Mouse (Mus musculus) embryo, embryonic 10 days (tissue): ENCODE results near the gene Gipc2.
"Not testable (repeated sequence)": the region's sequence is repeated elsewhere in the genome, so short reads cannot be mapped to it uniquely, and the experiment has no call there.

Experiments
- DNase-seq: peaks from one replicate; pipeline ENCODE4 v3.0.0-alpha.2; 2015; ENCODE audit warnings: low spot score

Gene Gipc2

DNA sequence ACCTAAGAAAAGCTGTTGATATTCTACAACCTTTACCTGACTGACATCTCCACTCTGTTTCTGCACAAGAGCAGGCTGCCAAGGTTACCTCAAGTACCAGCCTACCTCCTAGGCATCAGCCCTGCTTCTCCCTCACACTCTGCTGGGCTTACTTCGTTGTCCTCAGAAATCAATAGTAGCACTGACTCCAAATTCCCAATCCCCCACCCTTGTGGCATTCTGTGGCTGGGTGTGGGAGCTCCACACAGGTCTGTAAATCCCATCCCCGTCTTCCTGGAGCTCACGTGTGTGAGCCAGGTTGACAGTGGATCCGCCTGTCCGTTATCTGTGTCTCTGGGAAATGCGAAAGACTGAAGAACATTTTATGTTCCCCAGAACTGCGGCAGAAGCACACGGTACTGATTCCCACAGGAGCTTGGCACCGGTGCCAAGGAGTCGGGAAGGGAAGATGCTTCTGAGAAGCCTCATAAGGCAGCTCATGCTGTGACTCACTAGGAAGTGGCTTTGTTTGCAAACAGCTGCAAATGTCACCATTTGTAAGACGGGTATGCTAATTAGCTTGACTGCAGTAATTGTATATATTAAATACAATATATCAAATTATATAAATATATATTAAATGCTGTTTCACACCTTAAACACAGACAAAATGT is 10.6 kb downstream of the Gipc2 start:
- DNase-seq = no peak

DNA sequence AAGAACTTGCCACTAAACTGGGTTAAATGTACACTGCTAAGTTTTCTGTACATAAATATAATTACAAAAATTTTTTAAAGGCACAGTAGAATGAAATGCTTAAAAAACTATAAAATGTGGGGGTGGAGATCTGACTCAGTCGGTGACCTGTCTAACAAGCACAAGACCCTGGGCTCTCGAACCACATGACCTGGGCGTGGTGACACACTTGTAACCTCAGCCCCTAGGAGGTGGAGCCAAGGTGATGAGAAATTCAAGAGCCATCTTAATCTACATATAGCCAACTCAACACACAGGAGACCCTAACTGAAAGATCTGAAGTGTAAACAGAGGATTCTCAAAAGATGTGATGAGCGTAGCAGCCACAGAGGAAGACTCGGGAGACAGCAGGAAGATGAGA is 11.9 kb downstream of the Gipc2 start:
- DNase-seq = no peak

GRCm38 (mm10) chr3:152153152-152153551 is 12.9 kb downstream of the Gipc2 start:
- no peak for DNase-seq

DNA sequence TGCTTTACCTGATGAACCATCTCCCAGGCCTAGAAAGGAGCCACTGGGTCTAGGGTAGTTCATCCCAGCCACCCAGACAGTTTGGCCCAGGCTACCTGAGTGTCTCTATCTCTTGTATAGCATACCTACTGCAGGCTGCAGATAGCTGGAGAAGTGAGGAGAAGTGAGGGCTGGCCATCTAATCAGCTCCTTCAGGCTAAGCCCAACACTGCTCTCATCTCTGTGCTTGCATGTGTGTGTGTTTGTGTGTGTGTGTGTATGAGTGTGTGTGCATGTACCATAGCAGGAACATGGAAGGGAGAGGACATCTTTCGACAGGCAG is 13.6 kb downstream of the Gipc2 start:
- DNase-seq = no peak

- DNase-seq = peak; percentile 18
Observed at GRCm38 (mm10) chr3:152151725-152152482, 14.1 kb downstream of the Gipc2 start.

DNA sequence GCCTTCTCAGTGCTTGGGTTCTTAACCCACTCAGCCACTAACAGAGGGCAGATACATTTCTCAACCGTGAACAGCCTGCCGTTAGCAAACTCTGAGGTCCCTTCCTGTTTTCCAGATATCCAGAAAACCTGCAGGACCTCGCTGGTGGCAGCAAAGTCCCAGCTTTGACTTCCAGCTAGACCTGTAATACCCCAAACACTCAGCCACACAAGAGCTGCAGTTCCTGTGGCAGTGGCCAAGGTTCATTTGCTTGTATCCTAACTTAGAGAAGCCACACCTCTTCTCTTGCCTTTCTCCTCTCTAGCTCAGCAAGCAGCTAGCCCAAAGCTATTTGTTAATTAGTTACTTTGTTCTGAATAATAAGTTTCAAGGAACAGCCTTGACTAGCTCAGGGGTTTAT is 16.2 kb downstream of the Gipc2 start:
- no peak for DNase-seq

GRCm38 (mm10) chr3:152149449-152149848 is 16.6 kb downstream of the Gipc2 start:
- DNase-seq = no peak

GRCm38 (mm10) chr3:152147085-152147831 is 18.8 kb downstream of the Gipc2 start:
- no peak for DNase-seq

- DNase-seq = no peak
Observed at GRCm38 (mm10) chr3:152145186-152145585, 20.8 kb downstream of the Gipc2 start.

DNA sequence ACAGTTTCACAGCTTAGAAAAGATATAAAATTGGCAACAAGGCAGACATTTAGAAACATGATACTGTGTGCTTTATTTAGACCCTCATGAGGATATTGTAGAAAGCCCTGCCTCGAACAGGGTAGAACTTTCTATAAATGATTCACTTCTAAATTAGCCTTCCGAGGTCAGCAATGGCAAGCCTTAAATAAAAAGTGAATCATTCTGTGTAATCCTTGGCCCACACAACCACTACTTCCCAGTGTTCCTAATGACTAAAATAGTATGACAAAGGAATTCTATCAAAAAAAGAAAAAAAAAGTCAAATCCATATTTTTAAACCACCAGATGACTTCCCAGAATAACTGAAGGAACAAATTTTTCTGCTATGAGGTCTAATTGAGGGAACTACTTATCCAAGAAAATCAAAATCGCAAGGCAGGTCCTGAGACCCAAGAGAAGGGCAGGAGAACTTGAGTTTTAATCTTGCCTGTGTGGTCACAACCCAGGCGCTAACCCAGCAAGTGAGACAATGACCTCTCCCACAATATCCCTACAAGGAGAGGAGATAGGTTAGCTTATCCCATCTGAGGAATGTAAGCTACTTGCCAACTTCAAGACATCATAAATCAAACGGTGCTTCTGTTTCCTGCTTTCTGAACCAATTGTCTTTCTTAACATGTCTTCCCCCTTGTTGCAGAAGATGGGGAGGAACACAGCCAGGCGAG is 22.9 kb downstream of the Gipc2 start:
- no peak for DNase-seq

DNA sequence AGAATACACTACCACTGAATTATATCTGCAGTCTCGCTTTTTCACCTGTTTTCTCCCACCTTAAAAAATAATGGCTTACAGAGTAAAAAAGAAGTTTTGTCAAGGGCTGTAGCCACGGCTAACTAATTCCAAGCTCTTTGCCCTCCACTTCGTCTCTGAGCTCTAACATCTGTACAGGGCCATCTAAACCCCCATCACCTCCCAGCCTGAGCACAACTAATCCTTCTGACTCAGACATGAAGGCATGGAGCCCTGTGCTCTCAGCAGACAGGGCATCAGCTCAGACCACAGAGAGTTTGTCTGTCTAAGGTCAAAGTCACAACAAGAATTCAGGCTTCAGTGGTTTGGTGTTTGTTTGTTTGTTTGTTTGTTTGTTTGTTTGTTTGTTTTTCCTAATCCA is 23.9 kb downstream of the Gipc2 start:
- DNase-seq = no peak

DNA sequence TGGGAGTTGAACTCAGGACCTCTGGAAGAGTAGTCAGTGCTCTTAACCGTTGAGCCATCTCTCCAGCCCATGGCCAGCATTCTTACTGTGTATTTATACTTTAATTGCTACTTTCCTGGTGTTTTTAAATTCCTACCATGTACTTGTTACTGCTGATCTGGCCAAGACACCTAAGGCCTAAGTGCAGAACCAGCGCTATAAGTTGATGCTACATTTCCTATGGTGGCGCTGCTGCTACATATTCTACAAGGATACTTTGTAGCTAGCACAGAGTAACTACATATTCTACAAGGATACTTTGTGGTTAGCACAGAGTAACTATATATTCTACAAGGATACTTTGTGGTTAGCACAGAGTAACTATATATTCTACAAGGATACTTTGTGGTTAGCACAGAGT is 26.7 kb downstream of the Gipc2 start:
- DNase-seq = not testable (repeated sequence)

GRCm38 (mm10) chr3:152136106-152136505 is 29.9 kb downstream of the Gipc2 start:
- DNase-seq = not testable (repeated sequence)

DNA sequence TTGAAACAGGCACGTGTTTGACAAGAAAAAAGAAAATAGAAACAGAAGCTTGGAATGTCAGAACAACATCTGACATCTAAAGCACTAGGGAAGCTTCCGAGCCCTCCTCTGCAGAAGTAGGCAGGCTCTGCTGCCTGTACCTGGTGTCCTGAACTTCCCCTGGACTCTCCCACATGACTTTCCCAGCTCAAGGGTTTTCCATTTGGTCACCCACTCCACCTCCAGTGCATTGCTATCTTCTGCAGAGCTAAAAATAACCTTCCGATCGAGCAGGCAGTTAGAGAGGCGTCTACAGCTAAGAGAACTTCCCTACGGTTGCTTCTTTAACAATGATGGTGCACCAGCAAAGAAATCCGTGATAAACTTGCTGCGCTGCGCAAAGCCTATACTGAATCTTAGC is 32.4 kb downstream of the Gipc2 start:
- no peak for DNase-seq

DNA sequence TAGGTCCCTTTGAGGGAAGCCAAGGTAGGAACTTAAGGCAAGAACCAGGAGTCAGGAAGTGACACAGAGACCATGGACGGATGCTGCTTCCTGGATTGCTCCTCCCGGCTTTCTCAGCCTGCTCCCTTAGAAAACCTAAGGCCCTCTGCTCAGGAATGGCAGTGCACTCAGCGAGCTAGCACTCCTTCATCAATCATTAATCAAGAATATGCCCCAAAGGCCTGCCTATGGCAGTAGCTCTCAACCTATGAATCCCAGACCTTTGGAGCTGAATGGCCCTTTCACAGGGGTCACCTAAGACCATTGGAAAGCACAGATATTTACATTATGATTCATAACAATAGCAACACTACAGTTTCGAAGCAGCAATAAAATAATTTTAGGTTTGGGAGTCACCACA is 35.1 kb downstream of the Gipc2 start:
- DNase-seq = no peak

GRCm38 (mm10) chr3:152129426-152129825 is 36.6 kb downstream of the Gipc2 start:
- not testable (repeated sequence) for DNase-seq

DNA sequence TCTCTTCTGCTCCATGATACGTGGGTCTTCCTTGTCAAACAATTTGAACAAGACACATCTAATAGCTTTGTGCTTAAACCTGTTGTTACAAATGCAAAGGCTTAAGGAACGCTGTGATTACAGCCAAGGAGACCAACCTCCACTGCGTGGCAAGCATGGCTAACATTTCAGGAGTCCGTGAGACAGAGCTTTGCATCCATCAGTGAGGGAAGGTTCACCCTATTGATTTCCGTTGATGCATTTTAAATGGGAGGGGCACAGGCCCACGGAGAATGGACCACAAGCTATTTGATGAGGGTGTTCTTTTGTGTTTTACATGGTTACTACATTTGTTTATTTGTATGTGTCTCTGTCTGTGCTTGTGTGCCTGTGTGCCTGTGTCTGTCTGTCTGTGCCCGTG is 37.4 kb downstream of the Gipc2 start:
- DNase-seq = no peak

GRCm38 (mm10) chr3:152127144-152127543 is 38.9 kb downstream of the Gipc2 start:
- no peak for DNase-seq

DNA sequence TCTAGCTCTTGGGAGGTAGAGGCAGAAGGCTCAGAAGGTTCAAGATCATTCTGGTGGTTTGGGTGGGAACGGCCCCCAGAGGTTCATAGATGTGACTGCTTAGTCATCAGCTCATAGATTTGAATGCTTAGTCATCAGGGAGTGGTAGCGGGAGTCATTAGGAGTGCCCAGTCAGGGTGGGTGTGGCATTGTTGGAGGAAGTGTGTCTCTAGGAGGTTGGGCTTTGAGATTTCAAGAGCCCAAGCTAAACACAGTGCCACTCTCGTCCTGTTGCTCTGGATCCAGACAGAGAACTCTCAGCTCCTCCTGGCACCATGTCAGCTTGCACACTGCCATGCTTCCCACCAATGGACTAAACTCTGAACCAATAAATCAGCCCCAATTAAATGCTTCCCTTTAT is 43.3 kb downstream of the Gipc2 start:
- DNase-seq = no peak

DNA sequence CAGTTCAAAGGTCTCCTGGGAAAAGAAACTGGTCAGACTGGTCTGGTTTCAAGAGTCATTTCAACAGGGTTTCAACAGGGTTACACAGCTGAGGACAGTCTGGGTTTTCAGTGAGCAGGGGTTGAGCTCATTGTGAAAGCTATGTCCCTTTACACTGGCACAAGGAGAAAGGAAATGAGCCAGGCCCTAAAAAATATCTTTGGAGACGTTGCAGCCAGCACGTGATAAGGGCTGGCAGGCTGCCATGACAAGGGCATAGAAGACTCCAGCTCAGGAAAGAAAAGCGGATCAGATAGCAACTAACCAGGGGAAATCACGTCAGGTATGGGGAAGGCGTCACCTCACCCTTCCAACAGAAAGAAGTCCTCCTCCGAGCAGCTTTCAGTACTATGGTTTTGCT is 43.9 kb downstream of the Gipc2 start:
- DNase-seq = no peak

GRCm38 (mm10) chr3:152121169-152122009 is 44.6 kb downstream of the Gipc2 start:
- DNase-seq = no peak

GRCm38 (mm10) chr3:152119987-152120386 is 46.0 kb downstream of the Gipc2 start:
- no peak for DNase-seq
